Mouse (Mus musculus) erythroid progenitor cell, adult 5-6 weeks (primary cell): ENCODE data around the gene Tmem9. TPM values are rescaled to one million over a fixed set of nuclear protein-coding genes. Genes with fewer than 3 reads are reported as not detected.

Experiments
- ATAC-seq: replicated peaks from 2 replicates; pipeline ENCODE4 v1.8.0; 2016; ENCODE audit warnings: moderate number of reproducible peaks, mild to moderate bottlenecking, moderate TSS enrichment, inconsistent platforms; ENCODE audit not compliant: poor library complexity, low FRiP score, severe bottlenecking
- total RNA-seq, 2 experiments: library from RNA; stranded (forward) in 1 of 2; stranded (reverse) in 1 of 2; fragments of 150-400 nt in 1 of 2; fragments of 186-747, 209-891 nt in 1 of 2; gene quantifications; 2 replicates each; pipeline versions ENCODE4 v1.2.3 to v1.2.4; 2015 to 2017; ENCODE audit warnings: low replicate concordance in 2 of 2

The Tmem9 gene
- total RNA-seq (2015; ENCODE audit: low replicate concordance) (29.8 and 64.5 TPM in 2 replicates), total RNA-seq (2017; ENCODE audit: low replicate concordance) (31.8 and 54.4 TPM in 2 replicates)

- peak; percentile 93 for ATAC-seq
Measured at GRCm38 (mm10) chr1:136007211-136008158, at the start of gene Tmem9. Gene Tmem9, plus strand, starts transcription at chr1:136008150.

- ATAC-seq, result peak; percentile 60; the same call in 1 of the 2 replicates
Measured at GRCm38 (mm10) chr1:135958483-135958882, 49.5 kb upstream of the Tmem9 start.

DNA sequence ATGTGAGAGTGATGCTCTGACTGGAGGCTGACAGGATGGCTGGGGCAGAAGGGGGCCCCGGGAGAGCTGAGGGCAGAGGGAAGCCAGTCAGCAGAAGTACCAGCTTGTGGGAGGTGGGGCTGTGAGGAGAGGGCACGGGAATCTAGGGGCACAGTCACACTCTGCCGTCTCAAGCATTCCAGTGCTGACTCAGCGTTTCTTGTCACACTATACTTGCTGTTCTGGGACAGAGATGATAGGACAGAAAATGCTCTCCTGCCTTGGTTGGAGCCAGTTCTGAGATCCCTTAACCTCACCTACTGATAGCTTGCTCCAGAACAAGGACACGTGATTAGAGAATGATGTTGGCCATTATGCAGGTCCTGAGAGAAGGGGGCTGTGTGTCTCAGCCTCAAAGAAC lies 44.8 kb upstream of the Tmem9 start:
- no peak for ATAC-seq

DNA sequence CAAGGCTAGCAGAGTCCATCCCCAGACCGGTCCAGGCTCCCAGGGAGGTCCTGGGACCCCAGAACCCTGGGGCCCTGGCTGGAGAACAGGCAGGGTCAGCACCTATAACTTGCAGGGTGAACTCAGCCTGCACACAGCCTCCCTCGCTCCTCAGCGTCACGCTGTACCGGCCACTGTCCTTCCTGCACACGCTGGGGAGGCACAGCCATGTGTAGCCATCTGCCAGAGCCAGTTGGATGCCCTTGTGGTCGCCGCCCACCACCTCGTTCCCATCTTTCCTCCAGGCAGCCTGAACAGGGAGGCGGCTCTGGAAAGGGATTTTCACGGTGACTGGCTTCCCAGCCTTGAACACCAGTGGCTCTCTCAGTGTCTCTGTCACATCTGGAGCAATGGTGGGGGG lies 43.4 kb upstream of the Tmem9 start:
- ATAC-seq, result no peak

- ATAC-seq, result no peak
Measured at GRCm38 (mm10) chr1:135967739-135968138, 40.2 kb upstream of the Tmem9 start.

GRCm38 (mm10) chr1:135970486-135970885 lies 37.5 kb upstream of the Tmem9 start:
- ATAC-seq, result no peak

DNA sequence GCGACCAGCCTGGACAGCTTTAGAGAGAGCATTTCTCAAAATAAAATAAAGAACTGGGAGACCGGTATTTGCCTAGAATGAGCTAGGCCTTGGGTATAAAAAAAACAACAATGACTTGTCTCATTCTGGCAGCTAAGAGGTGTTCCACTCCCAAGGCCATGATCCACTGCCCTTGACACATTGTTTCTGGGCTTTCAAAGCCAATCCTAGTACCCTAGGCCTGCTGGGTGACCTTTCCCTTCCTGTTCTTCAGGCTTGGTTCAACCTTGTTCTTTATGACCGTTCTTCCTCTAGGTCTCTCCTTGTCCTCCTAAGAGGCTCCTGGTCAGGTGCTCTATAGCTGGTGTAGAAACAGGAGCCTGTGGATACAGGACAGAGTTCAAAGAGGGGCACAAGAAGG lies 35.4 kb upstream of the Tmem9 start:
- ATAC-seq, result no peak

GRCm38 (mm10) chr1:135984105-135984504 lies 23.8 kb upstream of the Tmem9 start:
- no peak for ATAC-seq

- ATAC-seq, result no peak
Measured at GRCm38 (mm10) chr1:135989876-135990275, 18.1 kb upstream of the Tmem9 start.

- no peak for ATAC-seq
Measured at GRCm38 (mm10) chr1:135993470-135993869, 14.5 kb upstream of the Tmem9 start.

- ATAC-seq, result no peak
Measured at GRCm38 (mm10) chr1:135997537-135997936, 10.4 kb upstream of the Tmem9 start.

DNA sequence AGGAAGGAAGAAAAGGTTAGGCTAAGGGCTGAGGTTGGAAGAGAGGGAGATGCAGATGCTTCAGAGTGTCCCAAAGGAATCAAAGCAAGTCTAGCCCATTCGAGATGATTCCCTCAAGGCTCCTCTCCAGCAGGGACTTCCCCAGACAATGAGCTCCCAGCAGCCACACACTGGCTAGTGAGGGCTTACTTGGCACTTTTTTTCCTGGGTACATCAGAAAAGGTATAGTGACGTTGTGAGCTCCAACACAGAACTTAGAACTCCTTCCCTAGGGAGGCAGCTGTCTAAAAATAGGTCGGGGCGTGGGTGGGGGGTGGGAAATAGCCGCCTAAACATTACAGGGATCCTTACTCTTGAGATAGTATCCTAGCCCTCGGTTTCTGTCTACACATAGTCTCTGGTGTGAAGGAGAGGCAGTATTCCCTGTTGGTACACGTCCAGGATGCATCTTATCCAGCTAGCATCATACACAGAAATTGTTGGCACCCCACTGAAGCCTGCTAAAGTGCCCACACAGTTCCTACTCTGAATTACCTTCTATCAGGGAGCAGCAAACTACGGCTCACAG lies 8.1 kb upstream of the Tmem9 start:
- ATAC-seq, result no peak

DNA sequence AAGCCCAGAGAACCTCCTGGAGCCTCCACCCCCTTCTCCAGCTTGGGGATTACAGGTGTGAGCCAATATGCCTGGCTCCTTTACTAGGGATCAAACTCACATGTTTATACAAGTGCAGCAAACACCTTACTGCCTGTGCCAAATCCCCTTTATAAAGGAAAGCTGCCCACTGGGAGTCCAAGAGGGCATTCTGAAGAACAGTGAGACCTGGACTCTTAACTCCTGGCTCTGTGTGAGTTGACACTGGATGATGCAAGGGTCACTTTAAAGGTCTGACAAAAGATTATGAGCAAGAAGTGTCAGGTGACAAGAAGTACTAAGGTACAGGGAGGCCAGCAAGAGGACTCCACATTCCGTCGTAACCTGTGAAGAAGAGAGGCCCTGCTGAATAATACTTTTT lies 6.5 kb upstream of the Tmem9 start:
- no peak for ATAC-seq

- ATAC-seq, result no peak
Measured at GRCm38 (mm10) chr1:136006292-136006748, 1.6 kb upstream of the Tmem9 start, which contains the start of gene Igfn1. Gene Igfn1, minus strand, starts transcription at chr1:136006342.

- ATAC-seq, result peak; percentile 60
Measured at GRCm38 (mm10) chr1:136008159-136008533, 196 bp downstream of the Tmem9 start.

DNA sequence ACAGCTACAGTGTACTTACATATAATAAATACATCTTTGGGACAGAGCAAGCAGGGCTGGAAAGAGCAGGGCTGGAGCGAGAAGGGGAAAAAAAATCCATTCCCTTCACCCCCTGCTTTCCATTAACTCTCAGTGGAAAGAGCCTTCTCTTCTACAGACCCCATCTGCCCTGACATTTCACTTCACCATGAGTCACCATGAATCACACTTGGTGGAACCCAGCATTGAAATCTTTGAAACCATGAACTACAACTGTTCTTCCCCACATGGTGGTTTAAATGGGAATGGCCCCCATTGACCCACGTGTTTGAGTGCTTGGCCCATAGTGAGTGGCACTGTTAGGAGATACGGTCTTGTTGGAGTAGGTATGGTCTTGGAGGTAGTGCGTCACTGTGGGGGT lies 2.3 kb downstream of the Tmem9 start:
- ATAC-seq, result no peak

- ATAC-seq, result no peak
Measured at GRCm38 (mm10) chr1:136013513-136013912, 5.6 kb downstream of the Tmem9 start.

GRCm38 (mm10) chr1:136014796-136015502 lies 7.0 kb downstream of the Tmem9 start:
- ATAC-seq, result peak; percentile 69

DNA sequence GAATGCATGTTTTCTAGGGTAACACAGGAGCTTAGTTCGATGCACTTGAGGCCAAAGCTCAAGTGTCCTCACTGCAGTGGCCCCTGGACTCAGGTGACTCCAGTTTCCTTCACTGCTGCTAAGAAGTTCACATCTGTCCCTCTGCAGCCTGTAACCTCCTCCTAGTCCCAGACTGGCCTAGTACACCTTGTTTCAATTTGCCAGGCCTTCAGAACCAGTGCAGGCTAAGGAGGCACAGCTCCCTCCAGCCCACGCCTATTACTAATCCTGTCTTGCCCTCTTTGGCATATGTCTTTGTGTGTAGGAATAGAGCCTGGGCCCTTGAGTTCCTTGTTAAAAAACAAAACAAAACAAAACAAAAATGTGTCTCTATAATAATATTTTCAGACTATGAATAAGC lies 9.4 kb downstream of the Tmem9 start:
- ATAC-seq, result 0 out of 2 replicates have a peak, but pooled peaks have one; percentile 15

GRCm38 (mm10) chr1:136017907-136018313 lies 10.0 kb downstream of the Tmem9 start:
- peak; percentile 85 for ATAC-seq
